Mouse (Mus musculus) kidney, adult 8-10 months (tissue): ENCODE measurements around the gene Mzf1.
A peak's percentile ranks its signal among the peaks of the same experiment; 100 is the strongest.

Experiments
- DNase-seq, 2 experiments: peaks; one replicate each; pipeline ENCODE4 v3.0.0; 2022

Gene Mzf1

DNA sequence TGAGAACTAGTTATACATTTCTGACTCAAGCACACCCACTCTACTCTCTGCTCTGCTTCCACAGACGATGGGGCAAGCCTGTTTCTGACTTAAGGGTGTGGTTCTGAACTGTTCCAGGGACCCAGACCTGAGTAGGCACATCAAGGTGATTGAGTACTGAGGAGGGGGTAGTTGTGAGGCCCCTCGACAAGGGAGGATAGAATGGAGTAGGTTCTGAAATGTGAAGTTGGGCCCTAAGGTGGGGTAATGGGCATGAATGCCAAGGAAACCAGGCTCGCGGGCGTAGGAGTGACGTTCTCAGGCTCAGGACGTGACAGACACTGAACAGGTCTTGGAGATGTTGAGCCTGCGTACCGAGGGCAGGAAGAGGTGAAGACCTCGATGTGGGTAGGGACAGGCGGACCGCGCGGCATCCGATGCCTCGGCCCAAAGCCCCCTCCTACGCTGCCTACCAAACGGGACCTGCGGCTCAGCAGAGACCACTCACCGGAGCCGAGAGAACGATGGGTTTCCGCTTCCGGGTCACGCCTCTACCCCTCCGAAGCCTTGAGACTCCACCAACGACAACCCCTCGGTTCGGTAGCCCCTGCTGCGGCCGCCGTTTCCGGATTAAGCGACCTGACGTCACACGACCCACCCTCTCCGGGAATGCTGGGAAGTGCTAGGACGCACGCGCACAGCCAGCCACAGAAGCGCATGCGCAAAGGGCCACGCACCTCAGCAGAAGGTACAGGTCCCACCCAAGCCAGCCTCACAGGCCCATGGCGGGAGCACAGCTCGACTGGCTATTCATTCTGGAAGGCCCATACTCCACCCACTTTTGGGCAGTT lies 20.2 kb downstream of the Mzf1 start, which contains the start of gene Chmp2a:
Gene Chmp2a, minus strand, starts transcription at position 660 of the 830 bp plus-strand sequence.
- peak; percentile 97 for DNase-seq

DNA sequence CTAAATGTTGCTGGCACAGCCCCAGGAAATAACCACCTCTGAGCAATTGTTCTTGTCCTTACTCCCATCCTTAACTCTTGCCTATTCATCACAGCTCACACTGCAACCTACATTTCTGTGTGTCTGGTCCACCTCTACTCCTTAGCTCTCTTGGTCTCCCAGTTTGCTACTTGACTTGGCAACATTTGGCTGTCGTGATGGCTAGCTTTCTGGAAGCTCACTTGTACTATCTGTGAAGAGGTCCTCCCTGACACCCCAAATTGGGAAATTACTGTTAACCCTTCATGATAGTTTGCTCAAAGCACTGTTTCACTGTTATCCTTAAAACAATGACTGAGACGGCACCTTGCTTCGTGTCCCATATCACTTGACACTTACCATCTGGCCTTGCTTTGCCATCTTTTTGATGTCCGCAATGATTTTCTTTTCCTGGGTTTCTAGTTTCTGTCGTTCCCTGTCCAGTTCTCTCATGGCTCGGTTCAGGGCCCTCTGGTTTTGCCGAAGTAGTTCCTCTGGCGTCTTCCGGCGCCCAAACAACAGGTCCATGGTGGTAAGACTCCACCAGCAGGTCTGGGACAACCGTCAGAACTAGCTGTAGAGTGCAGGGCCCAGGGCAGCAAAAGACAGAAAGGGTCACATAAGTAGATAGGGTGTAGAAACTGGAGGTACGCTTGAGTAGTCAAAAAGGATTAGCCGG lies 21.0 kb downstream of the Mzf1 start:
- no peak for DNase-seq

DNA sequence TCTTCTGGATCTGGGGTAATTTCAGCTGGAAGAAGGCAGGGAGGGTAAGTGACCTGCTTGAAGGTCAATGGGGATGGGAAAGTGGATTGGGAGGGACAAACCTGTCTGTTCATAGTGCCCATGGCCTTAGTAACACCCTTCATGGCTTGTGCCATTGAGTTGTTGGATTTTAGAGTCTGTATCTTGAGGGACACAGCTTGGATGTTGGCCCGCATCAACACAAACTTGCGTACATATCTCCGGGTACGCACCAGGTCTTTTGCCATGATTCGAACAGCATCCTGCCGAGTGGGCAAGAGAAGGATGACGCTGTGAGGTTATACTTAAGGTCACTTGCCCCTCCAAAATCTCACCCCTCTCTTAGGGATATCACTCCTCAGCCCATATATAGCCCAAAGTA lies 22.0 kb downstream of the Mzf1 start:
- no peak for DNase-seq

DNA sequence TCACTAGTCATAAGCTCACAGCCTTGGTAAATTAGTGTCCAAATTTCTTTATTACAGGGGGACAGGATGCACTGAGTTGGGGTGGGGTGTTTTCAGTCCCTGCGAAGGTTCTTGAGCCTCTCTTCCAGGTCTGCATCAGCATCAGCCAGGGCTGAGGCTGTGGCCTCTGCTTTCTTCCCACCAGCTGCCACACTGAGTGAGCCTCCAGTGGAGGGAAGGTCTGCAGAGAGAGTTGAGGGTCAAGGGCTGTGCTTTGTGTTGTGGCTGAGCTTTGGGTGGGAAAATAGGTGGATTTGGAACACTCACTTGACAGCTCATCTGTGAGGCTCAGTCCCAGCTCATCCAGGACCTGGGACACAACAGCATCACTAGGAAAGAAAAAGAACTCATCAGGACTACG lies 22.6 kb downstream of the Mzf1 start:
- DNase-seq: no peak

DNA sequence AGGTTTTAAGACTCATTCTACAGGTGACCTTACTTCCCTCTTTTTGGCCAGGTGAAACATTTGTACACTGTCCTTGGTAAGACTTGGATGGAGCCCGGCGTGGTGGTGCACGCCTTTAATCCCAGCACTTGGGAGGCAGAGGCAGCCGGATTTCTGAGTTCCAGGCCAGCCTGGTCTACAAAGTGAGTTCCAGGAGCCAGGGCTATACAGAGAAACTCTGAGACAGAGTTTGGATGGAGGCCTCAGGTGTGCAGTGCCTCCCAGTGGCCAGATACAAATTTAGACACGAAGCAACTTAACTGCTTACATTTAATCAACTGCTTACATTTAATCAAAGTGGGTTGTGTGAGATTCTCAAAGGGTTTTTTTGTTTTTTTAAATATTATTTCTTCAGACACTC lies 23.5 kb downstream of the Mzf1 start:
- peak in 1 of 2 experiments; percentile 42 for DNase-seq

DNA sequence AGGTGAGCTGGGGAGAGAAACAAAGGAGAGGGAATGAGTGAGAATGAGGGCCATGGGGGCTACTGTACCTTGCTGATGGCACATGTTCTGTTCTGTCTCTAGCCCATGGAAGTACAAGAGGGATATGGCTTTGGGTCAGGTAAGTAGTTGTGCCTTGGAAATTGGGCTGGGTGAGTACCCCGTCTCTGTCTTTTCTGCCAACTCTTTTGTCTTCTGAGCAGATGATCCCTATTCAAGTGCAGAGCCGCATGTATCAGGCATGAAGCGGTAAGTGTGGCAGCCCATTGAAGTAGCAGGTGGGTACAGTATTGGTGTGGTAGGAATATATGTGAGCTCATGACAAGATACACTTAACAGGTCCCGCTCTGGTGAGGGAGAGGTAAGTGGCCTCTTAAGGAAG lies 25.6 kb downstream of the Mzf1 start:
- no peak for DNase-seq

DNA sequence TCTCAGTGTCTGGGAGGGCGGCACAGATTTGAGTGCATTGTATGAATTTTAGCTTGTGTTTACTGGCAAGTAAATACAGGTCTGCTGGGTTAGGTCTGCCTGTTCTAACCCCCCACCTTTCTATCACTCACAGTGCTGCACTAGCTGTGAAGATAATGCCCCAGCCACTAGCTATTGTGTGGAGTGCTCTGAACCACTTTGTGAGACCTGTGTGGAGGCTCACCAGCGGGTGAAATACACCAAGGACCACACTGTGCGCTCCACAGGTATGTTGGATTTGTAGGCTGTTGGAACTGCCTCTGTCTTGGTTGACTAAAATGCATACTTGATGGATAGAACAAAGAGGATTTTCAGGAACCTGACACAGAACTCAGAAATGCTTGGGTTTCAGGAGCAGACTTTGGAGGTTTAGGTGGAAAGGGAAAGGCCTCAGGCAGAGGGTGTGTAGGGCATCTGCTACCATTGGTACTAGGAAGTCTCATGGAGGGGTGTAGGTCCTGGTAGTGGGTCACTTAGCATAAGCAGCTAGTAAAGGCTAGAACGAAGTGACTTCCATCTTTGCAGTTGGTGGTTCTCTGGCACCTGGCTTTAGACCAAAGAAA lies 29.0 kb downstream of the Mzf1 start:
- DNase-seq: no peak

DNA sequence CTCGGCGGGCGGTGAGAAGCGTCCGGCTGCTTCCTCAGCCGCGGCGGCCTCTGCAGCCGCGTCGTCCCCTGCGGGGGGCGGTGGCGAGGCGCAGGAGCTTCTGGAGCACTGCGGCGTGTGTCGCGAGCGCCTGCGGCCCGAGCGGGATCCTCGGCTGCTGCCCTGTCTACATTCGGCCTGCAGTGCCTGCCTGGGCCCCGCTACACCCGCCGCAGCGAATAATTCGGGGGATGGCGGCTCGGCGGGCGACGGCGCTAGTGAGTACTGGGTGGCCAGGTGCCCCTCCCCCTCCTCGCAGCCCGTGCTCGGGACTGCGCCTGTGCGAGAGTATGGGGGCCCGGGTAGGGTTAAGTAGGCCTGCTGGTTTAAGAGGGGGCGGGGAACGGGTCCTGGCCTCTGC lies 29.8 kb downstream of the Mzf1 start:
- DNase-seq: peak; percentile 65 to 71

DNA sequence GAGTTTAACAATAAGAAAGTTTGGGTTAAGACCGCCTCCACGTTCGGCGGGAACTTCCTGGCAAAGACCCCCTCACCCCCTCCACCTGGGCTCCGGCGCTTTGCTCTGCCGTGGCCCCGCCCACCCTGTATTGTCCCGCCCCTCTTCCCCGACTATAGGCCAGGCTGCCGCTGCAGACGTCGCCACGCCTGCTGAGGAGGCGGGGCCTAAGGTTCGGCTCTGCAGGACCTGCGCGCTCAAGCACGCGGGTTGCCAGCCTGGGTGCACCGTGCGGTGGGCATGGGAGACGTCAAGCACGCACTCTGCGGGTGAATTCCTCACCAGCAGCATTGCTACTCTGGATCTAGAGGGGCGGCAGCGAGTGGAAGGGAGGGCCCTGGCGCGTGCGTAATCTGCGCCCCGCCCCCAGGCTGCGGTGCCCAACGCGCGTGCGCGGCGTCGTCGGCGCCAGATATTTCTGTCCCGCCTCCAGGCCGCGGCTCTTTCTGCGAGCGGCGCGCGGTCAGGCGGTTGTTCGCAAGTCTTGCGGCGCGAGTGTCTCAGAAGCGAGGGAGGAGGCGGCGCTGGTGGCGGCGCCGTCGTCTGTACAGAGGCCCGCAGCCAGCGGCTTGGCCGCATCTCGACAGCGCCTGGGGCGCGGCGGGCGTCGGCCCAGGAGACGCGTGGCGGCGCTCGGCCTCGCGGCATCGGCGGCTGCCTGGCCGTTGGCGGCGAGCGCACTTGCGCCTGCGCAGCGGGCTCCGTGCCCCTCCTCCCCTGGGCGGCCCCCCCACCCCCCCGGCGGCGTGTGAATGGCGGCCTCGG lies 30.4 kb downstream of the Mzf1 start:
- peak; percentile 87 to 92 for DNase-seq

DNA sequence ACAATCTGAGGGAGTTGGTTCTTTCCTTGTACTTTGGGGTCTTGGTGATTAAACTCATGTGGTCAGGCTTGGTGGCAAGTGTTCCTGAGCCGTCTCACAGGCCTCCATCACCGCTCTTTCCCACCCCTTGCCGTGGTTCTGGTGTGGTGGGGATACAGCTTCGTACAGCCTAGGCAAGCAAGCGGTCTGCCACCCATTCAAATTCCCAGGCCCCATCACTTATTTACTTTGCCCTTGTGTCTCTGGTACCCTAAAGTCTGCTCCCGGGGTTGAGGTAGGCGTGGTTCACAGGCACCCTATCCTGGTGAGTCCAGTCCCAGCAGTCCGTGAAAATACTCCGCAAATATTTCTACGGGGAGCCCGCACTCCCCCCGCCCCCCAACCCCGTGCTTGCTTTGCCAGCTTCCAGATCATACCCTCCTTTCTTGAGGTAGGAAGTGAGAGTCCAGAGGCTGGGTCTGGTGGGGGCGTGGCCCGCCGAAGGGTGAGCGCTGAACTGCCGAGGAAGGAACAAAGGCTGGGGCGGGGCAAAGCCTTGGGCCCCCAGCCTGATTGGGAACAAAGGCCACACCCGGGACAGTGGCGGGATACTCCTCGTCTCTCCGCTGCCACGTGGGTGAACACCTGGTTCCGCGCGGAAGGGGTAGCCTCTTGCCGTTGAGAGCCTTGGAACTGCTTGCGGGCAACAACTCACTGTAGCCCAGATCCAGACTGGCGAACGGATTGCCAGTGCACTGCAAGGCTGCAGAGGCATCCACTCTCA lies 31.6 kb downstream of the Mzf1 start:
- DNase-seq: peak; percentile 67 to 73

DNA sequence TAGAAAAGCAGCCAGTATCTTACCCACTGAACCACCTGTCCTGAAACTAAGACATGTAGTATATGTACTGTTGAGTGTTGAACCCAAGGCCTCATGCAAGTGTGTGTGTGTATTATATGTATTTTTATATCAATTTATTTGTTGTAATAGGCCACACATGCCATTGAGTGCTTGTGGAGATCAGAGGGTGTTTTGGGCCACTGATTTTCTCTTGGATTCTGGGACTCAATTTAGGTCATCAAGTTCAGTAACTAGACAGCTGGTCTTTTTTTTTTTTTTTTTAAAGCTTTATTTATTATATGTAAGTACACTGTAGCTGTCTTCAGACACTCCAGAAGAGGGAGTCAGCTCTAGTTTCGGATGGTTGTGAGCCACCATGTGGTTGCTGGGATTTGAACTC lies 39.3 kb downstream of the Mzf1 start:
- no peak for DNase-seq

DNA sequence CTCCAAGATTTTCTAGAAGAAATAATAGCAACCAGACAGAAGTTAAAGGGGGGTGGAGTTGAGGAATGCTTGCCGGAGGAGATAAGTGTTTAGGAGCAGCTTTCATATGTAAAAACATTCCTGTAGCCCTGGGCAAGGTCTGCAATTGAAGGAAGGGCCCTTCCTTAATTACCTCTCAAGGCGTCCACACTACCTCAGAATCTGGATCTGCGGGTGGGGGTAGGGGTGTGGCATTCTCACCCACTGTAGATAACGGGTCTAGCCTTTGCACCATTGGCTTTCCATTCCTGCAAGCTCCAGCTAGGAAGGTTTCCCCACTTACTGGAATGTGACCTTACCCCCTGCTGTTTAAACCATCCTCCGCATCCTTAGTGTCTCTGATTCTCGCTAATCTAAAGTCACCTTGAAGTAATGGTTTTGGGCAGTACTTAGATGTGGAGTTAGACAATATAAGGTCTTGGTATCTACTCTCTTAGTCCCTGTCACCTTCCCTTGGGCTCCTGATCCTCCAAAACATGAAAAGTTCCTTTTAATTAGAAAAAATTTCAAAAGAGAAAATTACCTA lies 40.2 kb downstream of the Mzf1 start:
- no peak for DNase-seq

DNA sequence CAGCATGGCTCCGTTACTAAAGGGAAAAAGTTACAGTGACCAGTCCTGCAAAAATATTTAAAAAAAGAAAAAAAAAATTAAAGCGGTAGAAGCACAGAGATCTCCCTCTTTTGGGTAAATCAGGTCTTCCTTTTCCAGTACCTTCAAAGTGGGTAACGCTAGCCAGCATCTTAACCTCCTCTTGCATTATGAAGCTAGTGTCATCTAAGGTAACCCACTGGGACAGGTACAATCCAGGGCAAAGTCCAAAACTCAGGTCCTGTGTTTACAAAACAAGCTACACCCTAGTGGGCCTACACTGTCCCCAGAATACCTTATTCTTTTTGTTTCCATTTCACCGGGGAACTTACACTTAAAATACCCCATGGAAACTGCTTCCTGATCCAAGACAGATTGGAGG lies 40.9 kb downstream of the Mzf1 start:
- no peak for DNase-seq

DNA sequence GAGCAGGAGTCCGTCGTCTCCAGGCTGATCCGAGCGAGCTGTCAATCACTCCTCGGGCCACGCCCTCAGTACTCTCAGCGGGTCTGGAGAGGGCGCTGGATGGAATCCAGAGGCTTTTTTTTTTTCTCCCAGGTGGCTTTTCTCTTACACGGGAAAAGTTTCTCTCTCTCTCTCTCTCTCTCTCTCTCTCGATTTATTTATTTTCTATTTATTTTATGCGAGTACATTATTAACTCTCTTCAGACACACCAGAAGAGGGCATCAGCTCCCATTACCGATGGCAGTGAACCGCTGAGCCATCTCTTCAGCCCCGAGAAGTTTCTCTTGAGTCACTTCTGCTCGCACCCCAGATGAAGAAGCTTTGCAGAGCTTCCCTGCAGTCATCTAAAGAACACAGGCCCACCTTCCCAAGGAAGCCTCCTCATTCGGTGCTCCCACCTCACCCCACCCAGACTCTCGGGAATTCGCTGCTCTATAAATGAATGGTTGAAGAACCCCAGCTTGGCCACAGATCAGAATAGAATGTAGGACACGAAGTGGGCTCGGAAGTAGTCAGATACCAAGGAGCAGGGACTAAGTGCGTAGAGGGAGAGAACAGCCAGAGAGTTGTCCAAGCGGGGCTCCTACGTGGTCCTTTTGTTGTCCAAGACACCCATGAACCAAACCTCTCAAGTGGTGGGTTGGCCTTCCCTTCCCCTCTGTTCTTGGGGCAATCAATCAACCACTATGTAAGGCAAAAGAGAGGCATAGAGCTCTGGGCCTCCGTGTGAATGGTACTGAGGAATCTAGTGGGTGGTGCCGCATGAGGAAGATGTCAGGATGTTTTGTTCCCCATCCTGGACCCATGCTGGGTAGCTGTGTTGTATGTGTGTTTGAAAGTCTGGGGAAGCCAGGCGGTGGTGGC lies 44.3 kb downstream of the Mzf1 start, which contains the start of gene Zbtb45:
Gene Zbtb45, minus strand, starts transcription at position 30 of the 904 bp plus-strand sequence.
- no peak for DNase-seq

DNA sequence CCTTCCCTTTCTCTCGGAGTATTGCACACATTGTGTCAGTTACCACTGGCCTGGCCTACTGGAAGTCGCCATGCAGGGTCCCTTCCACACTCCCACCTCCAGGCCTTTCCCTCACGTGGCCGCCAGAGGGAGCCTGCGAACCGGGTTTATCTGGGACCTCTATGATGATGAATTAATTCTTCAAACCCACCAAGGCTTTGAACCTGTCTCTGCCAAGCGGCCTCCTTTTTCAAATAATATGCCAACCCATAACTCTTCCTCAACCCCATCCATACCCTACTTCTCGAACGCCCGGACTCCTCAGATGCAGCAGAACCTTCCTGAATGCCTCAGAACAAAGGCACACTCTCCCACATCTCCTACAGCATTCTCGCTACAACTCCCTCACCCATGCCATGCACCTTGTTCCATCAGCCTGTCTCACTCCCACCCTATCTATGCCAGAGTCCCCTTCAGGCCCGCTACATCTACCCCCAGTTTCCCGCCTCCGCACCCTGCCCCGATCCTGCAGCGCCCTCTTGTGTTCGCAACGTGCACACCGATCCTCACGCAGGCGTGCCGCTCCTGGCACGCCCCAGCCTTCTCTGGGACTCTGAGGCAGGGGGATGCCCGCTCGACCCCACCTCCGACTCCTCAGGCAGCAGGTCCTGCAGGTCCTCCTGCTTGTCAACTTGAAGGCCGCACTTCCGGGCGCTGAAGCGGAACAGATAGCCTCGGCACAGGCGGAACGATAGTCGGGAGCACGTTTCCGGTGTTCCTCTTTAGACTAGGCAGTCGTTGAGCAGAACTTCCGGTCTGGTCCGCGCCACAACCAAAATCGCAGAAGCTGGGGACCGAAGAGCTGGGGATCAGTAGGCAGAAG lies 45.2 kb downstream of the Mzf1 start:
- DNase-seq: peak; percentile 94 to 95

DNA sequence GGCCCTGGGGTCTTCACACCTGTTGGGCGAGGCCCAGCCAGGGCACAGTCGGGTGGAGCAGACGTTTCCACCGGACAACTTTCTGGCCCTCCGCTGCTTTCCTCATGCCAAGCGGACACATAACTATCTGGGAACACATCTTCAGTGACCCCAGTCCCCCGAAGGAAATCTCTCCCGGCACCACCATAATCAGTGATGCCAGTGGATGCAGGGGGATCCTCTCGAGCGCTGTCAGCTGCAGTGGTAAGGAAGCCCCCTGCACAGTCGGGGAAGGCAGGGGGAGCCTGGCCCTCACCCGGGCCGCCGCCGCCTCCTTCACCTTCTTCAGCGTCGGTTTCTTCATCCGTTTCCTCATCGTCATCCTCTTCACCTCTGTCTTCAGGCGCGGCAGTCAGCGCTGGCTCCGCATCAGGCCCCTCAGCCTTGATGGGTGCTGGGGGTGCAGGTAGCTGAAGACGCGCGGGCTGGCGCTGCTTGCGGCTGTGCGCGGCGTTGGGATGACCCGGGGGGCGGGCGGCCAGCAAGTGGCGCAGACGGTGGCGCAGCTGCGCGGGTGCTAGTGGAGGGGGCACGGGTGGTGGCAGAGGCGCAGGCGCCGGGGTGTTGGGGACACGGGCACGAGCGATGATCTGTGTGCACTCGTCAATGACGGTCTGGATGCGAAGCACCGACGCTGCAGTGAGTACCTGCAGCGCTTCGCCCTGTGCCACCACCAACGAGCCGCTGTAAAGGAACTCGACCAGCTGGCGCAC lies 47.0 kb downstream of the Mzf1 start:
- no peak for DNase-seq

DNA sequence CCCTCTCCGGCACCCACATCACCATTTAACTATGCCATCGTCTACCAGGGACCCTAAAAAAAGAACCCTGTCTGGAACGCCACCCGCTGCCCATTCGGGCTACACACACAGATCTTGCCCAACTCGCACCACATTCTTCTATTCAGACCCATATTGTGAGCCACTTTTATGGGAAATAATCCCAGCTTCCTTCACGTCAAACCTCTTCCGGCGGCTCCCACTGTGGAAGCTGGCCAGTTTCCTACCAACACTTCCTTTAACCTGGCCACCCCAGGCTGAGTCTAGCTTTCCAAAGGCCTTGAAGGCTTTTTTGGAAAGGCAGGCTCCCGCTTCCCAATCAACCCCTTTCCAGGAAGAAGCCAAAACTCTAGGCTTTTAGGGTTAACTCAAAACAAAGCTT lies 48.0 kb downstream of the Mzf1 start:
- no peak for DNase-seq

DNA sequence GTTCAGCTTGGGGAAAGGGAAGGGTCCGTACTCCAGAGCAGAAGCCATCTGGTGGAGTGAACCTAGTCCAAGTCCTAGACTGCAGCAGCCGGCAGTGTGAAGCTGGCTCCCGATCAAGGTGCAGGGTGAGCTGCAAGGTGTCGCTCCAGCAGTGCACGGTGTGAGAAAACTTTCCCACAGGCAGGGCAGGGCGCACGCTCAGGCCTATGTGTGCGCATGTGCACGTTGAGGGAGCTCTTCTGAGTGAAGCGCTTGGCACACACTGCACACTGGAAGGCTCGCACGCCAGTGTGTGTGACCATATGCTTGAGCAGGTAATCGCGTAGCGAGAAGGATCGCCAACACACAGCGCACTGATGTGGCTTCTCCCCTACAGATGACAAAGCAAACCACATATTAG lies 48.6 kb downstream of the Mzf1 start:
- DNase-seq: no peak

DNA sequence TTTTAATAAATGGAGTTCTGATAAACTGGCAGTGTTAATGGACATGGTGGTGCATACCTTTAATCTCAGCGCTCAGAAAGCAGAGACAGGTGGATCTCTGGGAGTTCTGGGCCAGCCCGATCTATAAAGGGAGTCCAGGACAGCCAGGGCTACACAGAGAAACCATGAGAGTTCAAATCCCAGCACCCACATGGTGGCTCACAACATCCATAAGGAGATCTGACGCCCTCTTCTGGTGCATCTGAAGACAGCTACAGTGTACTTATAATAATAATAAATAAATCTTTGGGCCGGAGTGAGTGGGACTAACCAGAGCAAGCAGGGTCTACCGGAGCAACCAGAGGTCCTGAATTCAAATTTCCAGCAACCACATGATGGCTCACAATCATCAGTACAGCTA lies 51.2 kb downstream of the Mzf1 start:
- no peak for DNase-seq
